Mouse (Mus musculus) small intestine, adult 2 months (tissue): ENCODE measurements around the gene Coro1b.

Experiments used
- CTCF ChIP-seq: fragments of 200-500 bp; IDR thresholded peaks from 2 replicates; pipeline ENCODE4 v1.5.1; 2012; ENCODE audit warnings: low read depth, mild to moderate bottlenecking, control low read depth, inconsistent platforms, low read length, moderate library complexity, mixed read lengths; ENCODE audit not compliant: insufficient replicate concordance, insufficient read length; ENCODE audit errors: extremely low read depth
- POLR2A ChIP-seq: fragments of 200-500 bp; IDR thresholded peaks from 2 replicates; pipeline ENCODE4 v1.6.1; 2012; ENCODE audit warnings: low read depth, mild to moderate bottlenecking, control low read depth, inconsistent platforms, low read length, moderate library complexity

DNA sequence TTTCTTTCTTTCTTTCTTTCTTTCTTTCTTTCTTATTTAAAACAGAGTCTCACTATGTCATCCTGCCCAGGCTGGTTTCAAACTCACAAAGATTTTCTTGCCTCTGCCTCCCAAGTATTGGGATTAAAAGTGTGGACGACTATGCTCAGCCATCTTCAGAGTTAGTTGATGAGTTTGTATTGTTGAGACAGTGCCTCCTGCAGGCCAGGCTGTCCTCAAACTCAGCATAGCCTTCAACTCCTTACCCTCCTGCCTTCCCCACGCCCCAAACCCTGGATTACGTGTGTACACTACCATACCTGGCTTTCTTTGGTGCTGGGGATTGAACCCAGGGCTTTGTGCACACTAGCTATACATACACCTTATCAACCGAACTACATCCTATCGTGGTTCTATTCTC lies 12.0 kb upstream of the Coro1b start:
- TF ChIP-seq CTCF, result no peak
- no peak for TF ChIP-seq POLR2A
